Mouse (Mus musculus) heart, embryonic 10.5 days (tissue): ENCODE measurements around the gene Gcgr. TPM values are rescaled to one million over a fixed set of nuclear protein-coding genes. Genes with fewer than 3 reads are reported as not detected.

Source experiments
- DNase-seq: peaks from one replicate; pipeline ENCODE4 v3.0.0-alpha.2; 2017; ENCODE audit warnings: low spot score
- H3K27ac ChIP-seq: fragments of 300-500 bp; sonication (generic); 2 replicates; pipeline ENCODE4 v1.5.1; 2016; ENCODE audit warnings: mild to moderate bottlenecking
- H3K27me3 ChIP-seq: fragments of 300-500 bp; sonication (generic); 2 replicates; pipeline ENCODE4 v1.6.1; 2016; ENCODE audit warnings: mild to moderate bottlenecking; ENCODE audit not compliant: poor library complexity, insufficient read depth, severe bottlenecking
- H3K36me3 ChIP-seq: fragments of 300-500 bp; sonication (generic); 2 replicates; pipeline ENCODE4 v1.6.1; 2016; ENCODE audit warnings: mild to moderate bottlenecking, moderate library complexity
- H3K4me1 ChIP-seq: fragments of 300-500 bp; sonication (generic); 2 replicates; pipeline ENCODE4 v1.6.1; 2016; ENCODE audit warnings: mild to moderate bottlenecking
- H3K4me3 ChIP-seq: fragments of 300-500 bp; sonication (generic); 2 replicates; pipeline ENCODE4 v1.5.1; 2016; ENCODE audit warnings: mild to moderate bottlenecking, moderate library complexity
- H3K9me3 ChIP-seq: fragments of 300-500 bp; sonication (generic); 2 replicates; pipeline ENCODE4 v1.6.1; 2016; ENCODE audit warnings: mild to moderate bottlenecking, moderate library complexity
- WGBS: fragments of 180-500 bp; shearing (Covaris S2); methylation state at CpG from one replicate; pipeline ENCODE4 v1.1.7; 2016; 5-methylcytosine and 5-hydroxymethylcytosine counted together
- polyA plus RNA-seq: library from polyadenylated mRNA; unstranded; fragments of >200 nt; fragmentation: Nextera tagmentation; extraction: Ambion mirVana; gene quantifications from 2 replicates; pipeline ENCODE4 v1.2.1, GENCODE M21; 2016

Gcgr gene
- polyA plus RNA-seq, 1 experiment from 2014 or later: 2.2 TPM

GRCm38 (mm10) chr11:120527690-120528354 is 2.7 kb upstream of the Gcgr start:
- Histone ChIP-seq H3K27me3 (peaks cover 56% of the 10 kb centered on the region), H3K36me3 (no peaks in the 10 kb centered on the region), H3K9me3 (no peaks in the 10 kb centered on the region), H3K4me1 (peaks cover 15% of the 10 kb centered on the region), H3K4me3 (no peak overlapping the region), H3K27ac (no peak overlapping the region)
- WGBS: 72% methylated on average over 9 of the region's 9 CpGs
- no peak for DNase-seq

GRCm38 (mm10) chr11:120528903-120529302 is 1.6 kb upstream of the Gcgr start:
- H3K36me3 ChIP-seq: no peaks in the 10 kb centered on the region
- H3K4me3 ChIP-seq: no peak overlapping the region
- H3K9me3 ChIP-seq: no peaks in the 10 kb centered on the region
- no peak overlapping the region for H3K27ac ChIP-seq
- peaks cover 67% of the 10 kb centered on the region for H3K27me3 ChIP-seq
- no peak for DNase-seq
- peaks cover 15% of the 10 kb centered on the region for H3K4me1 ChIP-seq
- WGBS: 48% methylated on average over 4 of the region's 4 CpGs

- DNase-seq: no peak
- H3K4me1 ChIP-seq: peaks cover 22% of the 10 kb centered on the region
- H3K9me3 ChIP-seq: no peaks in the 10 kb centered on the region
- H3K27me3 ChIP-seq: peaks cover 92% of the 10 kb centered on the region
- H3K36me3 ChIP-seq: no peaks in the 10 kb centered on the region
- H3K27ac ChIP-seq: no peak overlapping the region
- peak overlapping the region; percentile 59 for H3K4me3 ChIP-seq
- WGBS: 30% methylated on average over 9 of the region's 9 CpGs
These were observed 1.1 kb downstream of the Gcgr start for GRCm38 (mm10) chr11:120531646-120532045.

GRCm38 (mm10) chr11:120534093-120534492 is 3.6 kb downstream of the Gcgr start:
- 82% methylated on average over 8 of the region's 8 CpGs for WGBS
- peaks cover 94% of the 10 kb centered on the region for H3K27me3 ChIP-seq

GRCm38 (mm10) chr11:120535145-120535544 is 4.6 kb downstream of the Gcgr start:
- 60% methylated on average over 3 of the region's 3 CpGs for WGBS
- Histone ChIP-seq H3K27me3 (peaks cover 83% of the 10 kb centered on the region), H3K36me3 (no peaks in the 10 kb centered on the region), H3K4me3 (no peak overlapping the region), H3K4me1 (peaks cover 40% of the 10 kb centered on the region), H3K27ac (no peak overlapping the region), H3K9me3 (no peaks in the 10 kb centered on the region)
- no peak for DNase-seq

More at GRCm38 (mm10) chr11:120534093-120534492, 3.6 kb downstream of the Gcgr start:
- no peak overlapping the region for H3K4me3 ChIP-seq
- H3K27ac ChIP-seq: no peak overlapping the region; the same call in 1 of the 2 replicates
- DNase-seq: no peak
- H3K36me3 ChIP-seq: no peaks in the 10 kb centered on the region
- H3K4me1 ChIP-seq: peaks cover 32% of the 10 kb centered on the region
- no peaks in the 10 kb centered on the region for H3K9me3 ChIP-seq

- Histone ChIP-seq H3K4me1 (peaks cover 35% of the 10 kb centered on the region), H3K27me3 (peaks cover 77% of the 10 kb centered on the region), H3K4me3 (no peak overlapping the region), H3K9me3 (no peaks in the 10 kb centered on the region), H3K36me3 (no peaks in the 10 kb centered on the region), H3K27ac (no peak overlapping the region)
- 66% methylated on average over 3 of the region's 3 CpGs for WGBS
- no peak for DNase-seq
These were observed 5.3 kb downstream of the Gcgr start for GRCm38 (mm10) chr11:120535804-120536203.

GRCm38 (mm10) chr11:120538485-120538884 is 8.0 kb downstream of the Gcgr start:
- Histone ChIP-seq H3K4me1 (peaks cover 41% of the 10 kb centered on the region), H3K27me3 (peaks cover 50% of the 10 kb centered on the region), H3K4me3 (no peak overlapping the region; the same call in 1 of the 2 replicates), H3K27ac (peak overlapping the region; percentile 78), H3K36me3 (peaks cover 17% of the 10 kb centered on the region), H3K9me3 (no peaks in the 10 kb centered on the region)
- 78% methylated on average over 3 of the region's 3 CpGs for WGBS
- no peak for DNase-seq

- Histone ChIP-seq H3K4me1 (peaks cover 41% of the 10 kb centered on the region), H3K36me3 (peaks cover 21% of the 10 kb centered on the region), H3K4me3 (peak overlapping the region; percentile 12), H3K27ac (peak overlapping the region; percentile 78), H3K9me3 (no peaks in the 10 kb centered on the region), H3K27me3 (peaks cover 46% of the 10 kb centered on the region)
- no peak for DNase-seq
- 49% methylated on average over 8 of the region's 8 CpGs for WGBS
These were observed 8.4 kb downstream of the Gcgr start for GRCm38 (mm10) chr11:120538955-120539284.

- Histone ChIP-seq H3K27ac (peak overlapping the region; percentile 78), H3K27me3 (peaks cover 40% of the 10 kb centered on the region), H3K4me3 (peak overlapping the region; percentile 12; the same call in 1 of the 2 replicates), H3K9me3 (no peaks in the 10 kb centered on the region), H3K4me1 (peaks cover 41% of the 10 kb centered on the region), H3K36me3 (peaks cover 26% of the 10 kb centered on the region)
- WGBS: 32% methylated on average over 10 of the region's 10 CpGs
- no peak for DNase-seq
These were observed 9.0 kb downstream of the Gcgr start for GRCm38 (mm10) chr11:120539285-120540014.

GRCm38 (mm10) chr11:120541907-120542306 is 11.4 kb downstream of the Gcgr start:
- Histone ChIP-seq H3K27ac (no peak overlapping the region), H3K27me3 (peaks cover 19% of the 10 kb centered on the region; the same call in 1 of the 2 replicates), H3K36me3 (peaks cover 43% of the 10 kb centered on the region), H3K4me3 (no peak overlapping the region), H3K4me1 (peaks cover 43% of the 10 kb centered on the region), H3K9me3 (no peaks in the 10 kb centered on the region)
- 25% methylated on average over 4 of the region's 4 CpGs for WGBS
- no peak for DNase-seq

GRCm38 (mm10) chr11:120542376-120542775 is 11.9 kb downstream of the Gcgr start:
- H3K4me3 ChIP-seq: 0 out of 2 replicates have a peak overlapping the region, but pooled peaks have one; percentile 0
- H3K9me3 ChIP-seq: no peaks in the 10 kb centered on the region
- H3K36me3 ChIP-seq: peaks cover 43% of the 10 kb centered on the region
- H3K27ac ChIP-seq: no peak overlapping the region
- H3K27me3 ChIP-seq: peaks cover 14% of the 10 kb centered on the region; the same call in 1 of the 2 replicates
- WGBS: 73% methylated on average over 6 of the region's 6 CpGs
- H3K4me1 ChIP-seq: peaks cover 45% of the 10 kb centered on the region
- no peak for DNase-seq

GRCm38 (mm10) chr11:120545964-120546363 is 15.5 kb downstream of the Gcgr start:
- H3K36me3 ChIP-seq: peaks cover 43% of the 10 kb centered on the region
- DNase-seq: no peak
- H3K4me1 ChIP-seq: peaks cover 51% of the 10 kb centered on the region
- H3K9me3 ChIP-seq: no peaks in the 10 kb centered on the region
- H3K27me3 ChIP-seq: no peaks in the 10 kb centered on the region
- no peak overlapping the region for H3K4me3 ChIP-seq
- H3K27ac ChIP-seq: no peak overlapping the region
- WGBS: 92% methylated on average over 3 of the region's 3 CpGs

GRCm38 (mm10) chr11:120547469-120547868 is 17.0 kb downstream of the Gcgr start:
- 65% methylated on average over 2 of the region's 2 CpGs for WGBS
- Histone ChIP-seq H3K9me3 (no peaks in the 10 kb centered on the region), H3K27me3 (no peaks in the 10 kb centered on the region), H3K36me3 (peaks cover 36% of the 10 kb centered on the region), H3K27ac (no peak overlapping the region), H3K4me1 (peaks cover 45% of the 10 kb centered on the region), H3K4me3 (no peak overlapping the region)
- DNase-seq: no peak
